Comparison of ENCODE assay signal across 25 mouse cellular contexts in genomic region chr2:32463773-32464172, GRCm38 (mm10). TPM values are rescaled to one million over a fixed set of nuclear protein-coding genes. Genes with fewer than 3 reads are reported as not detected.
DNase-seq lines count a peak whose midpoint lies in the region; ATAC-seq and TF ChIP-seq lines count a peak whose summit lies in the region.
"Had no signal": no experiment of that assay in that cellular context is flagged by ENCODE, and none has a peak within 500 bp of the region (broad histone marks: within the 10 kb centered on the region; RNA-seq: fewer than 3 reads in every experiment).

No protein-coding gene starts in this region.

- no peaks in the 10 kb centered on the region for H3K27me3 ChIP-seq in heart, embryonic 12.5 days (replicated peaks)
- no peaks in the 10 kb centered on the region for H3K27me3 ChIP-seq in lung, embryonic 16.5 days (ENCODE audit: control insufficient read depth, insufficient read depth, low read depth, low read length)
- H3K27me3 ChIP-seq in small intestine, adult 2 months (ENCODE audit: control insufficient read depth, insufficient read depth, low read length): no peaks in the 10 kb centered on the region
- H3K27me3 ChIP-seq in midbrain, embryonic 14.5 days (ENCODE audit: control insufficient read depth, insufficient read depth, low read length): no peaks in the 10 kb centered on the region
- H3K27me3 ChIP-seq: embryonic facial prominence, embryonic 12.5 days; forebrain, embryonic 13.5 days; limb, embryonic 15.5 days; neural tube, embryonic 13.5 days; Patski had no signal

- no peaks in the 10 kb centered on the region for H3K9me3 ChIP-seq in heart, embryonic 12.5 days (replicated peaks)
- H3K9me3 ChIP-seq in lung, embryonic 16.5 days (ENCODE audit: control insufficient read depth, low read length): no peaks in the 10 kb centered on the region
- no peaks in the 10 kb centered on the region for H3K9me3 ChIP-seq in midbrain, embryonic 14.5 days (ENCODE audit: control insufficient read depth, low read length)
- H3K9me3 ChIP-seq: embryonic facial prominence, embryonic 12.5 days; forebrain, embryonic 13.5 days; limb, embryonic 15.5 days; neural tube, embryonic 13.5 days had no signal

- no peak overlapping the region for H3K4me2 ChIP-seq in heart, embryonic 12.5 days
- no peak overlapping the region for H3K4me2 ChIP-seq in lung, embryonic 16.5 days (ENCODE audit: low read depth, low read length)
- H3K4me2 ChIP-seq in midbrain, embryonic 14.5 days (ENCODE audit: low read length): no peak overlapping the region
- H3K4me2 ChIP-seq: embryonic facial prominence, embryonic 12.5 days; forebrain, embryonic 13.5 days; hindbrain, embryonic 14.5 days; limb, embryonic 15.5 days; midbrain, embryonic 11.5 days; neural tube, embryonic 13.5 days had no signal

- H3K9ac ChIP-seq in heart, embryonic 12.5 days: no peak overlapping the region
- H3K9ac ChIP-seq in lung, embryonic 16.5 days (ENCODE audit: low read length): no peak overlapping the region
- no peak overlapping the region for H3K9ac ChIP-seq in midbrain, embryonic 14.5 days (replicated peaks; ENCODE audit: low read length)
- H3K9ac ChIP-seq: embryonic facial prominence, embryonic 12.5 days; forebrain, embryonic 13.5 days; hindbrain, embryonic 14.5 days; limb, embryonic 15.5 days; neural tube, embryonic 13.5 days had no signal

- 75% methylated on average over 2 of the region's 2 CpGs for WGBS in heart, embryonic 12.5 days
- WGBS in lung, embryonic 16.5 days: 66% methylated on average over 2 of the region's 2 CpGs
- 56% methylated on average over 2 of the region's 2 CpGs for WGBS in small intestine, adult 2 months
- WGBS in midbrain, embryonic 14.5 days: 67% methylated on average over 2 of the region's 2 CpGs

- no peak overlapping the region for H3K4me3 ChIP-seq in heart, embryonic 12.5 days
- no peak overlapping the region for H3K4me3 ChIP-seq in lung, embryonic 16.5 days (ENCODE audit: low read length)
- H3K4me3 ChIP-seq in small intestine, adult 2 months (ENCODE audit: low read depth, low read length): no peak overlapping the region
- H3K4me3 ChIP-seq in midbrain, embryonic 14.5 days (replicated peaks; ENCODE audit: low read depth, low read length): no peak overlapping the region
- H3K4me3 ChIP-seq: embryonic facial prominence, embryonic 12.5 days; erythroblast, embryonic 14.5 days; forebrain, embryonic 13.5 days; layer of hippocampus, adult 2 months; limb, embryonic 15.5 days; neural tube, embryonic 13.5 days had no signal

- no peak for DNase-seq in heart, postnatal 14 days
- no peak for DNase-seq in lung, postnatal 36 days
- peak; percentile 44 for DNase-seq in induced T-regulatory cell, adult 2 months (ENCODE audit: low read depth)
- no peak for DNase-seq in midbrain, embryonic 14.5 days
- DNase-seq in ovary, postnatal 14 days (ENCODE audit: low spot score): no peak
- DNase-seq: adrenal gland, postnatal 14 days; cerebellum, adult 11 months; cerebellum, postnatal 10 days; gastrocnemius, postnatal 10 days; kidney, adult 8-10 months; layer of hippocampus, postnatal 36 days; lung, adult 2 months; thymus, postnatal 36 days had no signal

- peaks cover 18% of the 10 kb centered on the region for H3K4me1 ChIP-seq in heart, embryonic 12.5 days (replicated peaks)
- H3K4me1 ChIP-seq in lung, embryonic 16.5 days (replicated peaks; ENCODE audit: control insufficient read depth, insufficient read depth, low read length): peaks cover 14% of the 10 kb centered on the region
- H3K4me1 ChIP-seq in small intestine, adult 2 months (ENCODE audit: control insufficient read depth, insufficient read depth, insufficient read length, low read length): peaks cover 19% of the 10 kb centered on the region; the same call in 1 of the 2 replicates
- H3K4me1 ChIP-seq in midbrain, embryonic 14.5 days (ENCODE audit: control insufficient read depth, insufficient read depth, low read length): no peaks in the 10 kb centered on the region
- H3K4me1 ChIP-seq: embryonic facial prominence, embryonic 12.5 days; forebrain, embryonic 13.5 days; neural tube, embryonic 13.5 days had no signal

- no peak for TF ChIP-seq CTCF in small intestine, adult 2 months (IDR thresholded peaks at IDR 0.05; ENCODE audit: extremely low read depth, insufficient read length, insufficient replicate concordance, low read depth, low read length)

- TF ChIP-seq POLR2A in small intestine, adult 2 months (IDR thresholded peaks at IDR 0.05; ENCODE audit: low read depth, low read length): no peak

- peak overlapping the region; percentile 53; the same call in 1 of the 2 replicates for H3K27ac ChIP-seq in heart, embryonic 12.5 days (ENCODE audit: poor library complexity, severe bottlenecking)
- H3K27ac ChIP-seq in lung, embryonic 16.5 days (ENCODE audit: low read length): peak overlapping the region; percentile 66
- peak overlapping the region; percentile 86 for H3K27ac ChIP-seq in small intestine, adult 2 months (ENCODE audit: insufficient read depth, low read depth, low read length)
- no peak overlapping the region for H3K27ac ChIP-seq in midbrain, embryonic 14.5 days (replicated peaks; ENCODE audit: low read depth, low read length)
- H3K27ac ChIP-seq: embryonic facial prominence, embryonic 12.5 days; forebrain, embryonic 13.5 days; hindbrain, embryonic 14.5 days; layer of hippocampus, adult 2 months; limb, embryonic 15.5 days; neural tube, embryonic 13.5 days had no signal

- intact Hi-C loops in heart, postnatal 14 days (cut with DNase I): no loop called here

- H3K36me3 ChIP-seq in heart, embryonic 12.5 days: no peaks in the 10 kb centered on the region
- no peaks in the 10 kb centered on the region for H3K36me3 ChIP-seq in lung, embryonic 16.5 days (ENCODE audit: control insufficient read depth, insufficient read depth, low read length)
- H3K36me3 ChIP-seq in small intestine, adult 2 months (ENCODE audit: control insufficient read depth, insufficient read depth, low read length): no peaks in the 10 kb centered on the region
- H3K36me3 ChIP-seq in midbrain, embryonic 14.5 days (ENCODE audit: control insufficient read depth, insufficient read depth, low read length): no peaks in the 10 kb centered on the region
- H3K36me3 ChIP-seq: embryonic facial prominence, embryonic 12.5 days; limb, embryonic 15.5 days; neural tube, embryonic 13.5 days had no signal

- ATAC-seq in heart, embryonic 12.5 days (ENCODE audit: insufficient number of reproducible peaks, low FRiP score): no peak
- ATAC-seq in lung, embryonic 16.5 days (ENCODE audit: low read depth): no peak
- ATAC-seq in midbrain, embryonic 14.5 days (ENCODE audit: low FRiP score, low TSS enrichment): no peak
- ATAC-seq: forebrain, embryonic 13.5 days; Patski had no signal

RNA-seq across cellular contexts. Expression of gene Slc25a25, which starts 12.5 kb away (rescaled TPM):
- 13.0 and 14.3 TPM in 2 replicates for polyA plus RNA-seq in heart, embryonic 12.5 days (2016; fragmentation: Nextera tagmentation; extraction: Ambion mirVana)
- total RNA-seq in heart, postnatal 14 days (2021): 10 to 100 TPM in 1 of 2 experiments, 1 to 10 TPM in 1; 9.7 to 15.5 TPM
- 16.0 and 17.5 TPM in 2 replicates for polyA plus RNA-seq in lung, embryonic 16.5 days (2015; fragmentation: Nextera tagmentation; extraction: Ambion mirVana)
- polyA plus RNA-seq in small intestine, adult 2 months (2012; rRNA removed): 12.5 and 27.0 TPM in 2 replicates
- polyA plus RNA-seq in midbrain, embryonic 14.5 days (2014; fragmentation: Nextera tagmentation; extraction: Ambion mirVana): 36.3 and 41.5 TPM in 2 replicates

RNA-seq across cellular contexts. Expression of gene Naif1, which starts 13.5 kb away (rescaled TPM):
- polyA plus RNA-seq in heart, embryonic 12.5 days (2016; fragmentation: Nextera tagmentation; extraction: Ambion mirVana): 4.7 and 5.4 TPM in 2 replicates
- total RNA-seq in heart, postnatal 14 days (2021): 1 to 10 TPM; 3.1 to 3.4 TPM
- polyA plus RNA-seq in lung, embryonic 16.5 days (2015; fragmentation: Nextera tagmentation; extraction: Ambion mirVana): 6.5 and 6.8 TPM in 2 replicates
- 2.4 and 4.4 TPM in 2 replicates for polyA plus RNA-seq in small intestine, adult 2 months (2012; rRNA removed)
- polyA plus RNA-seq in midbrain, embryonic 14.5 days (2014; fragmentation: Nextera tagmentation; extraction: Ambion mirVana): 5.3 and 5.6 TPM in 2 replicates
